25 mouse cellular contexts compared by ENCODE assay signal in the genomic region with DNA sequence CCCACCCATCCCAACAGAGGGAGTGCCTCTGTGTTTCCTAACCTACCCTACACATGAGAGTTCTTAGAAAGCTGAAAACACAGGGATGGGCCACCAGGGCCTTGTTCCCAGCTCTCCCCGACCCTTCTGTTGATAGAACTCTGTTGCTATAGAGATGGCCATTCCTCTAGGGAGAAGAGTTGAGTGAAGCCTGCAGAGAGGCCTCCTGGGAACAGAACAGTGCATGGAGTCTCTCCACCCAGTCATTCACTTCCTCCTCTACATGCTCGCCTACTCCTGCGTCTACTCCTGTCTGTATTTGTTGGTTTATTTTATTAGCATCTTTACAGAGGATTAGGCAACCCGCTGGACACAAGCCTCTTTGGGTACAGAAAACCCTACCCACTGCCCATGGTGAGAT. TPM values are rescaled to one million over a fixed set of nuclear protein-coding genes. Genes with fewer than 3 reads are reported as not detected.
DNase-seq lines count a peak whose midpoint lies in the region; ATAC-seq and TF ChIP-seq lines count a peak whose summit lies in the region.
"Had no signal": no experiment of that assay in that cellular context is flagged by ENCODE, and none has a peak within 500 bp of the region (broad histone marks: within the 10 kb centered on the region; RNA-seq: fewer than 3 reads in every experiment).

No protein-coding gene starts in this region.

- TF ChIP-seq POLR2A in CH12.LX (IDR thresholded peaks at IDR 0.05; ENCODE audit: low read depth, low read length): no peak

- H3K9ac ChIP-seq in embryonic facial prominence, embryonic 14.5 days (ENCODE audit: low read depth, low read length): no peak overlapping the region
- no peak overlapping the region for H3K9ac ChIP-seq in CH12.LX (ENCODE audit: insufficient read depth, low read depth)
- H3K9ac ChIP-seq: embryonic facial prominence, embryonic 12.5 days; forebrain, embryonic 12.5 days had no signal

- H3K4me1 ChIP-seq in embryonic facial prominence, embryonic 14.5 days (ENCODE audit: control insufficient read depth, insufficient read depth, low read length): no peaks in the 10 kb centered on the region
- H3K4me1 ChIP-seq in embryonic facial prominence, embryonic 10.5 days: no peaks in the 10 kb centered on the region
- peaks cover 2 to 11% of the 10 kb centered on the region in 2 experiments; a peak in 3 of 4 replicates for H3K4me1 ChIP-seq in CH12.LX (ENCODE audit: control insufficient read depth in 1 of 2, insufficient read depth in 2 of 2)
- H3K4me1 ChIP-seq in forebrain, embryonic 10.5 days: no peaks in the 10 kb centered on the region
- H3K4me1 ChIP-seq: embryonic facial prominence, embryonic 12.5 days; forebrain, embryonic 12.5 days had no signal

- no peak for DNase-seq in embryonic facial prominence, embryonic 14.5 days (ENCODE audit: low spot score)
- DNase-seq in embryonic facial prominence, embryonic 10.5 days (ENCODE audit: low spot score): no peak
- DNase-seq in CH12.LX (ENCODE audit: extremely low read depth): peak; percentile 42
- DNase-seq in ZHBTc4 (ENCODE audit: low read depth, low spot score): peak; percentile 4
- no peak for DNase-seq in forebrain, embryonic 10.5 days (ENCODE audit: extremely low spot score, low spot score)
- DNase-seq in adrenal gland, postnatal 14 days: no peak
- DNase-seq: adrenal gland, adult 2 months; adrenal gland, postnatal 10 days; adrenal gland, postnatal 36 days; B cell, adult 2 months; cerebellum, adult 18-20 months; cerebellum, adult 8-10 months; cerebellum, adult 9-11 months; cerebellum, postnatal 14 days; cerebellum, postnatal 36 days; embryo, embryonic 11 days had no signal

- no peak for TF ChIP-seq RAD21 in CH12.LX (IDR thresholded peaks at IDR 0.05; ENCODE audit: low read depth, low read length)

- no peak overlapping the region for H3K27ac ChIP-seq in embryonic facial prominence, embryonic 14.5 days (replicated peaks; ENCODE audit: low read depth, low read length)
- H3K27ac ChIP-seq in embryonic facial prominence, embryonic 10.5 days (replicated peaks): no peak overlapping the region
- H3K27ac ChIP-seq in CH12.LX (ENCODE audit: insufficient read depth, low read depth): no peak overlapping the region
- no peak overlapping the region for H3K27ac ChIP-seq in forebrain, embryonic 10.5 days
- H3K27ac ChIP-seq: embryonic facial prominence, embryonic 12.5 days; forebrain, embryonic 12.5 days had no signal

- dilution Hi-C loops in CH12.LX (cut with MboI; ENCODE audit: extremely low pct_ligation_motif_present, extremely low pct_unique_long_range_greater_than_20kb, low sequenced_read_pairs): no loop called here

- no peak overlapping the region for H3K4me3 ChIP-seq in embryonic facial prominence, embryonic 14.5 days (ENCODE audit: low read depth, low read length)
- no peak overlapping the region for H3K4me3 ChIP-seq in embryonic facial prominence, embryonic 10.5 days
- H3K4me3 ChIP-seq in CH12.LX (replicated peaks in 1 of 3; ENCODE audit: low read depth in 2 of 3, low read length in 2 of 3, poor library complexity in 1 of 3): no peak overlapping the region
- no peak overlapping the region for H3K4me3 ChIP-seq in forebrain, embryonic 10.5 days
- H3K4me3 ChIP-seq: embryonic facial prominence, embryonic 12.5 days; forebrain, embryonic 12.5 days had no signal

- TF ChIP-seq CTCF in CH12.LX (conservative IDR thresholded peaks at IDR 0.05 in 1 of 2, IDR thresholded peaks at IDR 0.05 in 1 of 2; ENCODE audit: low read depth in 2 of 2, low read length in 2 of 2): no peak

- peak; percentile 70; the same call in 1 of the 2 replicates for ATAC-seq in embryonic facial prominence, embryonic 14.5 days (ENCODE audit: low read depth)
- ATAC-seq: CD4-positive, CD25-positive, alpha-beta regulatory T cell, adult 4 months; forebrain, embryonic 14.5 days; forebrain, embryonic 16.5 days; Patski had no signal

- no peaks in the 10 kb centered on the region for H3K36me3 ChIP-seq in embryonic facial prominence, embryonic 14.5 days (ENCODE audit: control insufficient read depth, insufficient read depth, low read length)
- no peaks in the 10 kb centered on the region for H3K36me3 ChIP-seq in embryonic facial prominence, embryonic 10.5 days (replicated peaks)
- no peaks in the 10 kb centered on the region for H3K36me3 ChIP-seq in CH12.LX (replicated peaks in 1 of 2; ENCODE audit: control insufficient read depth in 1 of 2, insufficient read depth in 1 of 2, low read length in 1 of 2)
- no peaks in the 10 kb centered on the region for H3K36me3 ChIP-seq in forebrain, embryonic 10.5 days (replicated peaks)
- H3K36me3 ChIP-seq: embryonic facial prominence, embryonic 12.5 days; forebrain, embryonic 12.5 days had no signal

- no peaks in the 10 kb centered on the region; the same call in 1 of the 2 replicates for H3K9me3 ChIP-seq in embryonic facial prominence, embryonic 14.5 days (ENCODE audit: control insufficient read depth, low read length)
- H3K9me3 ChIP-seq in embryonic facial prominence, embryonic 10.5 days: 0 out of 2 replicates have a peak, but pooled peaks cover 2% of the 10 kb centered on the region
- H3K9me3 ChIP-seq in CH12.LX (replicated peaks; ENCODE audit: low read length): peaks cover 5% of the 10 kb centered on the region
- no peaks in the 10 kb centered on the region for H3K9me3 ChIP-seq in forebrain, embryonic 10.5 days
- H3K9me3 ChIP-seq: embryonic facial prominence, embryonic 12.5 days had no signal

- no peaks in the 10 kb centered on the region for H3K79me2 ChIP-seq in CH12.LX (replicated peaks; ENCODE audit: control insufficient read depth, extremely low read depth, insufficient read depth, poor library complexity, severe bottlenecking)

- in situ Hi-C loops in CH12.LX (cut with MboI; ENCODE audit: low pct_ligation_motif_present, low pct_unique_long_range_greater_than_20kb, low sequenced_read_pairs): no loop called here

- H3K4me2 ChIP-seq in embryonic facial prominence, embryonic 14.5 days (ENCODE audit: low read depth, low read length): no peak overlapping the region
- H3K4me2 ChIP-seq in CH12.LX (ENCODE audit: insufficient read depth, low read depth, poor library complexity, severe bottlenecking): no peak overlapping the region
- H3K4me2 ChIP-seq: embryonic facial prominence, embryonic 12.5 days; forebrain, embryonic 12.5 days had no signal

- no peak for TF ChIP-seq EP300 in CH12.LX (IDR thresholded peaks at IDR 0.05; ENCODE audit: low read length)

- no peaks in the 10 kb centered on the region for H3K27me3 ChIP-seq in embryonic facial prominence, embryonic 14.5 days (replicated peaks; ENCODE audit: control insufficient read depth, insufficient read depth, low read length)
- H3K27me3 ChIP-seq in embryonic facial prominence, embryonic 10.5 days (replicated peaks; ENCODE audit: low read depth, poor library complexity, severe bottlenecking): no peaks in the 10 kb centered on the region
- no peaks in the 10 kb centered on the region for H3K27me3 ChIP-seq in CH12.LX (replicated peaks)
- no peaks in the 10 kb centered on the region for H3K27me3 ChIP-seq in forebrain, embryonic 10.5 days (ENCODE audit: poor library complexity, severe bottlenecking)
- H3K27me3 ChIP-seq: embryonic facial prominence, embryonic 12.5 days; forebrain, embryonic 12.5 days; Patski had no signal

- 74% methylated on average over 4 of the region's 4 CpGs for WGBS in embryonic facial prominence, embryonic 14.5 days
- WGBS in embryonic facial prominence, embryonic 10.5 days: 75% methylated on average over 4 of the region's 4 CpGs
- WGBS in forebrain, embryonic 10.5 days: 85% methylated on average over 4 of the region's 4 CpGs

TF ChIP-seq in CH12.LX, 34 proteins besides CTCF, POLR2A, EP300 and RAD21:
- TF ChIP-seq USF2 (conservative IDR thresholded peaks at IDR 0.05; ENCODE audit: low read depth, low read length) (no peak), POLR2AphosphoS2 (IDR thresholded peaks at IDR 0.05; ENCODE audit: low read depth, low read length) (no peak), GABPA (IDR thresholded peaks at IDR 0.05; ENCODE audit: insufficient replicate concordance, low read depth, low read length) (no peak), SMC3 (IDR thresholded peaks at IDR 0.05; ENCODE audit: low read depth, low read length) (no peak), ELF1 (IDR thresholded peaks at IDR 0.05; ENCODE audit: low read depth, low read length) (no peak), NRF1 (IDR thresholded peaks at IDR 0.05; ENCODE audit: low read depth, low read length) (no peak), JUN (IDR thresholded peaks at IDR 0.05; ENCODE audit: insufficient read depth, low read depth, low read length) (no peak), KAT2A (IDR thresholded peaks at IDR 0.05; ENCODE audit: insufficient replicate concordance, low read length) (no peak), ZKSCAN1 (IDR thresholded peaks at IDR 0.05; ENCODE audit: borderline replicate concordance, low read depth, low read length) (no peak), TBP (conservative IDR thresholded peaks at IDR 0.05; ENCODE audit: low read depth, low read length) (no peak), PAX5 (IDR thresholded peaks at IDR 0.05; ENCODE audit: low read length) (no peak), ETS1 (conservative IDR thresholded peaks at IDR 0.05; ENCODE audit: low read depth, low read length) (no peak), CHD1 (IDR thresholded peaks at IDR 0.05; ENCODE audit: low read depth, low read length) (no peak), NELFE (IDR thresholded peaks at IDR 0.05; ENCODE audit: low read depth, low read length) (no peak), ZNF384 (IDR thresholded peaks at IDR 0.05; ENCODE audit: low read depth, low read length) (no peak), SIN3A (IDR thresholded peaks at IDR 0.05; ENCODE audit: low read length) (no peak), E2F4 (IDR thresholded peaks at IDR 0.05; ENCODE audit: insufficient replicate concordance, low read depth, low read length) (no peak), ZMIZ1 (IDR thresholded peaks at IDR 0.05; ENCODE audit: low read depth, low read length) (no peak)

RNA-seq across cellular contexts. Expression of a gene that starts 22.9 kb away (rescaled TPM):
- polyA plus RNA-seq in embryonic facial prominence, embryonic 14.5 days (2014; fragmentation: Nextera tagmentation; extraction: Ambion mirVana): 0.25 TPM in 1 of 2 replicates, not detected in the other
- polyA plus RNA-seq in embryonic facial prominence, embryonic 10.5 days (2016; fragmentation: Nextera tagmentation; extraction: Ambion mirVana): 2.3 and 3.1 TPM in 2 replicates
- not detected in 2 replicates for total RNA-seq in CH12.LX (2012; rRNA removed)
- total RNA-seq in CH12.LX (2014; rRNA removed): not detected in 2 replicates
- polyA plus RNA-seq in CH12.LX (2012; ENCODE audit: insufficient read length, low read depth): not detected in 2 replicates
- 0.87 and 2.7 TPM in 2 replicates for polyA plus RNA-seq in forebrain, embryonic 10.5 days (2016; fragmentation: Nextera tagmentation; extraction: Ambion mirVana)
- total RNA-seq in adrenal gland, postnatal 14 days (2021): 0.26 TPM in 1 of 2 replicates, not detected in the other
- total RNA-seq: adrenal gland, adult 2 months; adrenal gland, postnatal 10 days; adrenal gland, postnatal 36 days; common myeloid progenitor, adult 5-6 weeks; gastrocnemius, adult 18-20 months; MEL had no signal
- polyA plus RNA-seq: adrenal gland, adult 2 months; CD4-positive, CD25-positive, alpha-beta regulatory T cell, adult 4 months; Patski had no signal

Comparison
In these comparisons a context has a peak if more than half of its experiments do, and no peak if none do; other contexts are left out.
1. DNase-seq: peak in CH12.LX (single experiment) and ZHBTc4 (single experiment); none in embryonic facial prominence, embryonic 14.5 days (single experiment), embryonic facial prominence, embryonic 10.5 days (single experiment), forebrain, embryonic 10.5 days (single experiment) and adrenal gland, postnatal 14 days (single experiment).